Mouse (Mus musculus) megakaryocyte, embryonic 14.5 days (primary cell): ENCODE measurements at regions not wholly inside any gene's neighbourhood (a gene's known extent, or its start where the extent isn't known, plus 50 kb on each side); places are given as distances from the start of the nearest gene placed in this dataset.

Experiments used
- FLI1 ChIP-seq: IDR thresholded peaks from 2 replicates; pipeline ENCODE4 v1.6.1; 2012; ENCODE audit warnings: low read length, inconsistent platforms, mixed read lengths
- GATA1 ChIP-seq: IDR thresholded peaks from 3 replicates; pipeline ENCODE4 v1.6.1; 2012; ENCODE audit warnings: mixed read lengths, low read length, inconsistent platforms, borderline replicate concordance

GRCm38 (mm10) chr11:113071942-113072341 is 289.9 kb downstream of the Sox9 start:
- TF ChIP-seq GATA1 (no peak), FLI1 (no peak)
